Mouse (Mus musculus) embryonic fibroblast, embryonic 13.5 days (primary cell): Measurements from ENCODE around the gene Gabrb3. TPM values are rescaled to one million over a fixed set of nuclear protein-coding genes. Genes with fewer than 3 reads are reported as not detected.
A peak's percentile ranks its signal among the peaks of the same experiment; 100 is the strongest.
"Not testable (repeated sequence)": the region's sequence is repeated elsewhere in the genome, so short reads cannot be mapped to it uniquely, and the experiment has no call there.

ENCODE experiments used
- H3K27ac ChIP-seq: 2 replicates; pipeline ENCODE4 v1.5.1; 2012; ENCODE audit warnings: low read length, control low read depth, inconsistent platforms; ENCODE audit not compliant: insufficient read depth
- H3K4me1 ChIP-seq: 2 replicates; pipeline ENCODE4 v1.6.1; 2011; ENCODE audit warnings: low read length; ENCODE audit not compliant: control insufficient read depth, insufficient read depth
- H3K4me3 ChIP-seq: 2 replicates; pipeline ENCODE4 v1.5.1; 2011; ENCODE audit warnings: mild to moderate bottlenecking, control low read depth, low read length; ENCODE audit not compliant: insufficient read depth
- CTCF ChIP-seq: IDR thresholded peaks from 2 replicates; pipeline ENCODE4 v1.5.1; 2011; ENCODE audit warnings: mild to moderate bottlenecking, control low read depth, low read length, moderate library complexity, borderline replicate concordance; ENCODE audit not compliant: insufficient read depth
- POLR2A ChIP-seq: IDR thresholded peaks from 2 replicates; pipeline ENCODE4 v1.6.1; 2011; ENCODE audit warnings: low read depth, mild to moderate bottlenecking, control low read depth, low read length, moderate library complexity
- polyA plus RNA-seq: library from polyadenylated mRNA; stranded (reverse); fragments of >200 nt; gene quantifications from 2 replicates; pipeline ENCODE4 v1.2.4, GENCODE M21; 2011; ENCODE audit warnings: low read depth; ENCODE audit not compliant: missing spikeins, insufficient read length

Gene Gabrb3
- polyA plus RNA-seq, 1 experiment, result 3.4 TPM

DNA sequence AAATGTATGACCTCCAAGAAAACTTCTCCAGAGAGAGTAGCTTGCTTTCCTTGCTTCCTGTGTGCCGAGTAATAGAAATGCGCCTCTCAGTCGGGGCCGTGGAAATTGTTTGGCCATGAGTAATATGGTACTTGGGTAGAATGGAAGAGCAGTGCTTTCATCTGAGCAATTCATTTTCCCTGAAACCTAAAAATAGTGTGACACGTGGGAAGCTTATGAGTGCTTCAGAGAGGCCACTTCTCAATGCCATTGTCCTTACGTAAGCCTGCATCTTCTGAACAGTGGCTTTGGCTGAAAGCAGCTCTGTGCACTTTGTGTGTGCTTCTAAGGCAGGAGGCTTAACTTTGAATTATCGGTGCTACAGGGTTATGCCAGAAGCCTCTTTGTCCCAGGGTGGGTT lies 280.9 kb downstream of the Gabrb3 start:
- TF ChIP-seq CTCF, result no peak
- TF ChIP-seq POLR2A, result no peak
- Histone ChIP-seq H3K4me3 (no peak overlapping the region), H3K27ac (peak overlapping the region; percentile 90), H3K4me1 (peaks cover 5% of the 10 kb centered on the region; the same call in 1 of the 2 replicates)

DNA sequence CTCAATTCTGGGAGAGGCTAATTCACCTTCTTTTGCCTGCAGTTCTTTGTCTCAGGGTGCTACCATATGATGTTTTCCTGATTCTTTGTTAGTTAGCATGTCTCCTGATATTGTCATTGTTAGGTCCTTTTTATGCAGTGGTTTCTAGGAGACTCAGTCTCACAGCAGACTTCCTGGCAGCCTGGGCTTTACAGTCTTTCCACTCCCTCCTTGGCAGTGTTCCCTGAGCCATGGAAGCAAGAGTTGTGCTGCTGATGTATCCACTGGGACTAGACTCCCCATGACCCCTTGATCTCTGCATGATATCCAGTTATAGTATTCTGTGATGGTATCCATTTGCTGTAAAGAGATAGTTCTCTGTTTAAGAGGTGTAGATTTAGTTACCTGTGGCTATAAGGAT lies 281.6 kb downstream of the Gabrb3 start:
- TF ChIP-seq CTCF, result no peak
- TF ChIP-seq POLR2A, result no peak

DNA sequence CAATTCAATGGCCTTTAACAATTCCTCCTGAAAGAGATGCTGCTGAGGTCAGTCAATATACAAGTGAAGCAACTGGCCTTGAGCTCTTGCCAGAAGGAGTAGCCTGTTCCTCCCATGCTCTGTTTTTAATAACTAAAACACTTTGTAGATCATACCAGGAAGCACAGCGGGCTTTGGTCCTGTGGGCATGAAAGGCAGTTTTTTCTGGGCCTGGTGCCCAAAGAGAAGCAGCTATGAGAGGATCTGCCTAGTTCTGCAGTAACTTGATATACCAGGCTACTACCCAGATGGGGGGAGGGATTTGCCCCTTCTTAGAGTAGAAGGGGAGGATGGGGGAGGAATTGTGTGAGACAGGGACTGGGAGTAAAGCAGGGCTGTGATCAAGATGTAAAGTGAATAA lies 284.1 kb downstream of the Gabrb3 start:
- Histone ChIP-seq H3K4me3 (no peak overlapping the region), H3K27ac (peak overlapping the region; percentile 60; the same call in 1 of the 2 replicates), H3K4me1 (peaks cover 11% of the 10 kb centered on the region)
- TF ChIP-seq CTCF (no peak), POLR2A (no peak)

More for the DNA sequence above, 281.6 kb downstream of the Gabrb3 start:
- Histone ChIP-seq H3K4me1 (peaks cover 5% of the 10 kb centered on the region; the same call in 1 of the 2 replicates), H3K4me3 (no peak overlapping the region), H3K27ac (peak overlapping the region; percentile 72; the same call in 1 of the 2 replicates)

DNA sequence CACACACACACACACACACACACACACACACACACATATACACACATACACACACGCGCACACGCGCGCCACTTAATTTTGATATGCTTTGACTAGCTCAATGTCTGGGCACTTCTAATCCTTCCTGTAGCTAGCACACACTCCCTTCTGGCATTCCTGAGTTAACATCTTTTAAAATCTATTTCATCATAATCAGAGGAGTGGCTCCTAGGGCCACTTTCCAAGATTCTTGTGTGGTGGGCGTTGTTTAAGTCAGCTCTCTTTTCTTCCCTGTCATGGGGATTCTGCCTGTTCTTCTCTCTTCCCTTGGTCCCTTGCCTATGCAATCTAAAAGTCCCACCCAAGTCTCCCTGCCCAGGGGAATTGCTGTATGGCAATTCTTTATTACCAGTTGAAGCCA lies 286.6 kb downstream of the Gabrb3 start:
- H3K27ac ChIP-seq, result peak overlapping the region; percentile 32; the same call in 1 of the 2 replicates
- H3K4me3 ChIP-seq, result no peak overlapping the region
- peaks cover 7% of the 10 kb centered on the region for H3K4me1 ChIP-seq
- TF ChIP-seq CTCF (no peak), POLR2A (no peak)

GRCm38 (mm10) chr7:57706976-57707740 lies 287.7 kb downstream of the Gabrb3 start:
- Histone ChIP-seq H3K27ac (no peak overlapping the region), H3K4me1 (peaks cover 7% of the 10 kb centered on the region), H3K4me3 (no peak overlapping the region)
- TF ChIP-seq CTCF (no peak), POLR2A (no peak)

DNA sequence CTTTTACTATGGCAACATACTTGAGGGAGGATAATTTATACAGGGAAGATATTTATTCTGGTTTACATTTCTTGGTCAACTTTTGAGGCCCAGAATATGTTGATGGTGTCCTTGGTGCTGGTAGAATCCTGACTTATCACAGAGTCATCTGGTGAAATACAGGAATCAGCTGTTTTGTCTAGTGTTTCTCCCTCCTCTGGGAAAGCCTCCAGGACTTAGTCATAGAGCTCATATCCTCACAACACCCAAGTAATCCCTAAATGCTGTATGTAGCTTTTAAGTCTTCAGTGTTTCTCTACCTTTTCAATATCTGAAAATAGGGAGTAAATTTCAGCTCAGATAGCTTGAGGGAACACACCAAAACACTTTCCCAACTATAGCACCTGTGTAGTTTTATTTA lies 292.2 kb downstream of the Gabrb3 start:
- TF ChIP-seq POLR2A, result no peak
- TF ChIP-seq CTCF, result no peak
- peaks cover 6% of the 10 kb centered on the region for H3K4me1 ChIP-seq
- no peak overlapping the region for H3K4me3 ChIP-seq
- H3K27ac ChIP-seq, result no peak overlapping the region

GRCm38 (mm10) chr7:57746836-57747235 lies 327.3 kb downstream of the Gabrb3 start:
- TF ChIP-seq POLR2A (no peak), CTCF (no peak)
- Histone ChIP-seq H3K4me1 (no peaks in the 10 kb centered on the region), H3K27ac (no peak overlapping the region), H3K4me3 (no peak overlapping the region)

- no peak overlapping the region for H3K27ac ChIP-seq
- TF ChIP-seq POLR2A (no peak), CTCF (no peak)
- H3K4me3 ChIP-seq, result no peak overlapping the region
- H3K4me1 ChIP-seq, result no peaks in the 10 kb centered on the region
Measured at GRCm38 (mm10) chr7:57760466-57760865, 341.0 kb downstream of the Gabrb3 start.

GRCm38 (mm10) chr7:57778754-57779153 lies 359.3 kb downstream of the Gabrb3 start:
- Histone ChIP-seq H3K4me3 (no peak overlapping the region), H3K27ac (no peak overlapping the region)
- TF ChIP-seq POLR2A (no peak), CTCF (no peak)

DNA sequence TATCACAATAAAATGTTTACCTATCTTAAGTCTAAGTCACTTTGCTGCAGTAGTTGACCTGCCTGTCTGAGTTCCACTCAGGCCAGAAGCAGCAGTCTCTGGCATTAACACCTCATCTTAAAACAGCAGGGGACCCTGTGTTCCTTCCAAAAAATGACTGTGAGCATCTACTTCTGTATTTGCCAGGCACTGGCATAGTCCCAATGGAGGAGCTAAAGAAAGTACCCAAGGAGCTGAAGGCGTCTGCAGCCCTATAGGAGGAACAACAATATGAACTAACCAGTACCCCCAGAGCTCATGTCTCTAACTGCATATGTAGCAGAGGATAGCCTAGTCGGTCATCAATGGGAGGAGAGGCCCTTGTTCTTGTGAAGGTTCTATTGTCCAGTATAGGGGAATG lies 366.6 kb downstream of the Gabrb3 start:
- not testable (repeated sequence) for H3K4me1 ChIP-seq, H3K27ac ChIP-seq, H3K4me3 ChIP-seq

More at GRCm38 (mm10) chr7:57778754-57779153, 359.3 kb downstream of the Gabrb3 start:
- no peaks in the 10 kb centered on the region for H3K4me1 ChIP-seq
